Mouse (Mus musculus): Measurements from ENCODE around the gene Gm28047. TPM values are rescaled to one million over a fixed set of nuclear protein-coding genes. Genes with fewer than 3 reads are reported as not detected.

Gene Gm28047
- polyA plus RNA-seq, 1 experiment from 2014 or later = not detected

- peaks cover 16% of the 10 kb centered on the region for H3K36me3 ChIP-seq (ENCODE audit: control insufficient read depth, insufficient read depth, low read length)
- ATAC-seq (replicated peaks; ENCODE audit: insufficient number of reproducible peaks, low FRiP score, low TSS enrichment) = no peak
- H3K27ac ChIP-seq (ENCODE audit: low read depth, low read length) = no peak overlapping the region
- H3K4me3 ChIP-seq (ENCODE audit: low read depth, low read length) = no peak overlapping the region
- no peak overlapping the region for H3K9ac ChIP-seq (ENCODE audit: low read depth, low read length)
- no peak overlapping the region for H3K4me2 ChIP-seq
- 84% methylated on average over 4 of the region's 4 CpGs for WGBS (ENCODE audit: insufficient replicate concordance)
- no peaks in the 10 kb centered on the region for H3K4me1 ChIP-seq (ENCODE audit: control insufficient read depth, insufficient read depth, low read length)
- H3K27me3 ChIP-seq (ENCODE audit: control insufficient read depth, insufficient read depth, low read length) = no peaks in the 10 kb centered on the region
- H3K9me3 ChIP-seq (replicated peaks; ENCODE audit: control insufficient read depth, low read length) = no peaks in the 10 kb centered on the region
These were observed 93.3 kb downstream of the Gm28047 start for GRCm38 (mm10) chr15:102531586-102531985.

GRCm38 (mm10) chr15:102530566-102530965 lies 94.3 kb downstream of the Gm28047 start:
- H3K9me3 ChIP-seq (replicated peaks; ENCODE audit: control insufficient read depth, low read length) = no peaks in the 10 kb centered on the region
- peaks cover 16% of the 10 kb centered on the region for H3K36me3 ChIP-seq (ENCODE audit: control insufficient read depth, insufficient read depth, low read length)
- no peak overlapping the region for H3K27ac ChIP-seq (ENCODE audit: low read depth, low read length)
- H3K4me3 ChIP-seq (ENCODE audit: low read depth, low read length) = no peak overlapping the region
- 81% methylated on average over 4 of the region's 4 CpGs for WGBS (ENCODE audit: insufficient replicate concordance)
- H3K4me2 ChIP-seq = no peak overlapping the region
- H3K27me3 ChIP-seq (ENCODE audit: control insufficient read depth, insufficient read depth, low read length) = no peaks in the 10 kb centered on the region
- no peak for ATAC-seq (replicated peaks; ENCODE audit: insufficient number of reproducible peaks, low FRiP score, low TSS enrichment)
- no peaks in the 10 kb centered on the region for H3K4me1 ChIP-seq (ENCODE audit: control insufficient read depth, insufficient read depth, low read length)
- no peak overlapping the region for H3K9ac ChIP-seq (ENCODE audit: low read depth, low read length)

GRCm38 (mm10) chr15:102528396-102528795 lies 96.5 kb downstream of the Gm28047 start:
- Histone ChIP-seq H3K9me3 (replicated peaks; ENCODE audit: control insufficient read depth, low read length) (no peaks in the 10 kb centered on the region), H3K4me2 (no peak overlapping the region), H3K36me3 (ENCODE audit: control insufficient read depth, insufficient read depth, low read length) (peaks cover 12% of the 10 kb centered on the region), H3K9ac (ENCODE audit: low read depth, low read length) (no peak overlapping the region), H3K27ac (ENCODE audit: low read depth, low read length) (no peak overlapping the region), H3K4me3 (ENCODE audit: low read depth, low read length) (no peak overlapping the region), H3K4me1 (ENCODE audit: control insufficient read depth, insufficient read depth, low read length) (no peaks in the 10 kb centered on the region), H3K27me3 (ENCODE audit: control insufficient read depth, insufficient read depth, low read length) (no peaks in the 10 kb centered on the region)
- no peak for ATAC-seq (replicated peaks; ENCODE audit: insufficient number of reproducible peaks, low FRiP score, low TSS enrichment)
- 97% methylated on average over 1 of the region's 1 CpGs for WGBS (ENCODE audit: insufficient replicate concordance)

DNA sequence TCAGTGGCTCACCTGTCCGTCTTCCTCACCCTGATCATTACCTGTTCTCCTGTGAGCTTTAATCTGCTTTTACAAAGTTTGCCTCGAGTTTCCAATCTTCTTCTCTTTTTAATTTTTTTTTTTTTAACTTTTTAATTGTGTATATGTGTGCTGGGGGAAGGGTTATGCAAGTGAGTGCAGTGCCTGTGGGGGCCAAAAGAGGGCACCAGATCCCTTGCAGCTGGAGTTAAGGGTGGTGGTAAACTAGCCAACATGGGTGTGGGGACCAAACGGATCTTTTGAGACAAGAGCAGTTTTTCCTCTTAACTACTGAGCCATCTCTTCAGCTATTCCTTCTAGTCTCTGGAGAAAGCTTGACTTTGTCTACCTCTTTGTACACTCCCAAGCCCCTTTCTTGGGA lies 96.9 kb downstream of the Gm28047 start:
- Histone ChIP-seq H3K4me1 (ENCODE audit: control insufficient read depth, insufficient read depth, low read length) (no peaks in the 10 kb centered on the region), H3K27me3 (ENCODE audit: control insufficient read depth, insufficient read depth, low read length) (no peaks in the 10 kb centered on the region), H3K27ac (ENCODE audit: low read depth, low read length) (no peak overlapping the region), H3K4me3 (ENCODE audit: low read depth, low read length) (no peak overlapping the region), H3K9me3 (replicated peaks; ENCODE audit: control insufficient read depth, low read length) (no peaks in the 10 kb centered on the region), H3K36me3 (ENCODE audit: control insufficient read depth, insufficient read depth, low read length) (peaks cover 12% of the 10 kb centered on the region), H3K9ac (ENCODE audit: low read depth, low read length) (no peak overlapping the region), H3K4me2 (no peak overlapping the region)
- ATAC-seq (replicated peaks; ENCODE audit: insufficient number of reproducible peaks, low FRiP score, low TSS enrichment) = no peak
- WGBS (ENCODE audit: insufficient replicate concordance) = 74% methylated on average over 3 of the region's 3 CpGs

DNA sequence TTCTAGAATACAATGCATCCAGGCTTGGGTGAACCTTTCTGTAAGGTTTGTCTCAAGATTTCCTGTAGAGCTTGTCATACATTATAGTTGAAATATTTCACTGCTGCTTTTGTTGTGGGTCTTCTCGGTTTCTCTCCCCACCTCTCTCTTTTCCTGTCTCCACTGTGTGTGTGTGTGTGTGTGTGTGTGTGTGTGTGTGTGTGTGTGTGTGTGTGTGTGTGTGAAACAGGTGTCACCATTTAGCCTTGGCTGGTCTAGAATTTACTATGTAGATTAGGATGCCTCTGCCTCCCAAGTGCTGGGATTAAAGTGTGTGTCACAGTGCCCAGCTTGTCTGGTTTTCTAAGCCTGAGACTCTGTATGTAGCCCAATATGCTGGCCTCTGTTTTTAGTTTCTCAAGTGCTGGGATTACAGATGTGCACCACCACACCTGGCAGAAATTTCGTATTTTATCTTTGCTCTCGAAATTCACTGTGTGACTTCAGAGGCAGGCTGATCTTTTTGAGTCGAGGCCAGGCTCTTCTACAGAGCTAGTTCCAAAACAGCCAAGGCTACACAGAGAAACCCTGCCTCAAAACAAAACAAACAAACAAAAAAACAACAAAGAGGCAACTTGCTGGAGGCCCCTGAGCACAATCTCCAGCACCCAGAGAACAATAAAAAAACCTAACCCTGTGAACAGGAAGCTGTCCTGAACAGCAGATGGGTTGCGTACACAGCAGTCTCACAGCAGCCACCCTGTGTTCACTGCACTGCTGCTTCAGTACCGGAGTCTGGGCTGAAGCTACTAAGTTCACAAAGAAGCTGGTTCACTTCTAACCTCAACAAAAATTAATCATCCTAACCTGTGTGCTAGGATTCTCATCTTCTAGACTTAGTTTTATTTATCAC lies 98.5 kb downstream of the Gm28047 start:
- 73% methylated on average over 6 of the region's 6 CpGs for WGBS (ENCODE audit: insufficient replicate concordance)
- Histone ChIP-seq H3K4me1 (ENCODE audit: control insufficient read depth, insufficient read depth, low read length) (no peaks in the 10 kb centered on the region), H3K9ac (ENCODE audit: low read depth, low read length) (no peak overlapping the region), H3K36me3 (ENCODE audit: control insufficient read depth, insufficient read depth, low read length) (peaks cover 11% of the 10 kb centered on the region; the same call in 1 of the 2 replicates), H3K9me3 (replicated peaks; ENCODE audit: control insufficient read depth, low read length) (no peaks in the 10 kb centered on the region), H3K27me3 (ENCODE audit: control insufficient read depth, insufficient read depth, low read length) (no peaks in the 10 kb centered on the region), H3K4me3 (ENCODE audit: low read depth, low read length) (no peak overlapping the region), H3K4me2 (no peak overlapping the region), H3K27ac (ENCODE audit: low read depth, low read length) (no peak overlapping the region; the same call in 1 of the 2 replicates)
- ATAC-seq (replicated peaks; ENCODE audit: insufficient number of reproducible peaks, low FRiP score, low TSS enrichment) = no peak

- H3K9ac ChIP-seq (ENCODE audit: low read depth, low read length) = no peak within 1 kb of the TSS
- WGBS (ENCODE audit: insufficient replicate concordance) = 8% methylated on average over 3 of the region's 3 CpGs
- no peaks in the 10 kb centered on the region for H3K27me3 ChIP-seq (ENCODE audit: control insufficient read depth, insufficient read depth, low read length)
- no peak within 1 kb of the TSS for H3K27ac ChIP-seq (ENCODE audit: low read depth, low read length)
- H3K4me1 ChIP-seq (ENCODE audit: control insufficient read depth, insufficient read depth, low read length) = peaks cover 9% of the 10 kb centered on the region
- peaks cover 14% of the 10 kb centered on the region; the same call in 1 of the 2 replicates for H3K36me3 ChIP-seq (ENCODE audit: control insufficient read depth, insufficient read depth, low read length)
- ATAC-seq (replicated peaks; ENCODE audit: insufficient number of reproducible peaks, low FRiP score, low TSS enrichment) = no peak
- no peaks in the 10 kb centered on the region for H3K9me3 ChIP-seq (replicated peaks; ENCODE audit: control insufficient read depth, low read length)
- no peak within 1 kb of the TSS for H3K4me3 ChIP-seq (ENCODE audit: low read depth, low read length)
- H3K4me2 ChIP-seq = no peak within 1 kb of the TSS
These were observed 99.9 kb downstream of the Gm28047 start, which contains the start of gene Npff for GRCm38 (mm10) chr15:102524892-102525485. TSS of gene Npff (minus strand) at chr15:102524942.

GRCm38 (mm10) chr15:102521480-102521879 lies 103.4 kb downstream of the Gm28047 start:
- Histone ChIP-seq H3K27me3 (ENCODE audit: control insufficient read depth, insufficient read depth, low read length) (no peaks in the 10 kb centered on the region), H3K4me1 (ENCODE audit: control insufficient read depth, insufficient read depth, low read length) (peaks cover 17% of the 10 kb centered on the region), H3K9me3 (replicated peaks; ENCODE audit: control insufficient read depth, low read length) (no peaks in the 10 kb centered on the region), H3K27ac (ENCODE audit: low read depth, low read length) (no peak overlapping the region), H3K36me3 (ENCODE audit: control insufficient read depth, insufficient read depth, low read length) (peaks cover 5% of the 10 kb centered on the region; the same call in 1 of the 2 replicates), H3K4me2 (no peak overlapping the region), H3K4me3 (ENCODE audit: low read depth, low read length) (no peak overlapping the region), H3K9ac (ENCODE audit: low read depth, low read length) (no peak overlapping the region)
- no peak for ATAC-seq (replicated peaks; ENCODE audit: insufficient number of reproducible peaks, low FRiP score, low TSS enrichment)
- 88% methylated on average over 4 of the region's 4 CpGs for WGBS (ENCODE audit: insufficient replicate concordance)

DNA sequence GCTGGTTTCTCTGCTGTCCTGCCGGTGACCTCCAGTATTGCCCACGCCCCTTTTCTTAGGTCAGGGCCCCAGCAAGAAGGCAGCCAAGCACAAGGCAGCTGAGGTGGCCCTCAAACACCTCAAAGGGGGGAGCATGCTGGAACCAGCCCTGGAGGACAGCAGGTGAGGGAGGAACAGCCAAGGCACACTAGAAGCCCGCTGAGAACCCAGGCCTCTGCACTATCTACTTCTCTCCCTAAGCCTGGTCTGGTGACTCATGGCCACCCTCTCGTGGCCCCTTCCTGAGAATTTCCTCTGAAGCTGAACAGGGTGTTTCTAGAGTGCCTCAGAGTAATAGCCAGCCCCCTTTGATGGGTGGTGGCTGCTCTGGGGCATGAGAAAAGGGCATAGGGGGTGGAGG lies 104.5 kb downstream of the Gm28047 start:
- Histone ChIP-seq H3K27ac (ENCODE audit: low read depth, low read length) (0 out of 2 replicates have a peak overlapping the region, but pooled peaks have one; percentile 29), H3K4me3 (ENCODE audit: low read depth, low read length) (no peak overlapping the region), H3K9me3 (replicated peaks; ENCODE audit: control insufficient read depth, low read length) (no peaks in the 10 kb centered on the region), H3K4me1 (ENCODE audit: control insufficient read depth, insufficient read depth, low read length) (peaks cover 25% of the 10 kb centered on the region), H3K9ac (ENCODE audit: low read depth, low read length) (peak overlapping the region; percentile 50; the same call in 1 of the 2 replicates), H3K36me3 (ENCODE audit: control insufficient read depth, insufficient read depth, low read length) (peaks cover 5% of the 10 kb centered on the region; the same call in 1 of the 2 replicates), H3K4me2 (0 out of 2 replicates have a peak overlapping the region, but pooled peaks have one; percentile 18), H3K27me3 (ENCODE audit: control insufficient read depth, insufficient read depth, low read length) (no peaks in the 10 kb centered on the region)
- WGBS (ENCODE audit: insufficient replicate concordance) = 55% methylated on average over 4 of the region's 4 CpGs
- no peak for ATAC-seq (replicated peaks; ENCODE audit: insufficient number of reproducible peaks, low FRiP score, low TSS enrichment)

Measured in heart, embryonic 11.5 days (tissue).